Mouse (Mus musculus) heart, postnatal 0 days (tissue): ENCODE data around the gene Oas1f. TPM values are rescaled to one million over a fixed set of nuclear protein-coding genes. Genes with fewer than 3 reads are reported as not detected.
A peak's percentile ranks its signal among the peaks of the same experiment; 100 is the strongest.

ENCODE experiments used
- ATAC-seq: fragments of 200-750 bp; cut with Nextera tagmentation; 2 replicates; pipeline ENCODE4 v1.8.0; 2017; ENCODE audit warnings: low read depth, moderate number of reproducible peaks, moderate library complexity; ENCODE audit not compliant: insufficient read depth
- DNase-seq: peaks from one replicate; pipeline ENCODE4 v3.0.0-alpha.2; 2016; ENCODE audit warnings: low spot score
- H3K27ac ChIP-seq: fragments of 300-500 bp; sonication (generic); 2 replicates; pipeline ENCODE4 v1.5.1; 2014; ENCODE audit warnings: low read depth, mild to moderate bottlenecking
- H3K27me3 ChIP-seq: fragments of 300-500 bp; sonication (generic); 2 replicates; pipeline ENCODE4 v1.6.1; 2014; ENCODE audit warnings: low read length, mixed read lengths; ENCODE audit not compliant: control insufficient read depth, insufficient read depth
- H3K36me3 ChIP-seq: fragments of 300-500 bp; sonication (generic); replicated peaks from 2 replicates; pipeline ENCODE4 v1.6.1; 2014; ENCODE audit warnings: low read length, mixed read lengths; ENCODE audit not compliant: control insufficient read depth, insufficient read depth
- H3K4me1 ChIP-seq: fragments of 300-500 bp; sonication (generic); 2 replicates; pipeline ENCODE4 v1.6.1; 2014; ENCODE audit warnings: antibody characterized with exemption; ENCODE audit not compliant: control insufficient read depth, insufficient read depth
- H3K4me2 ChIP-seq: fragments of 300-500 bp; sonication (generic); 2 replicates; pipeline ENCODE4 v1.6.1; 2014; ENCODE audit warnings: low read depth, mild to moderate bottlenecking, low read length, moderate library complexity
- H3K4me3 ChIP-seq: fragments of 300-500 bp; sonication (generic); 2 replicates; pipeline ENCODE4 v1.5.1; 2014; ENCODE audit warnings: low read depth, low read length
- H3K9ac ChIP-seq: fragments of 300-500 bp; sonication (generic); replicated peaks from 2 replicates; pipeline ENCODE4 v1.6.1; 2014; ENCODE audit warnings: low read depth, low read length, mixed read lengths
- H3K9me3 ChIP-seq: fragments of 300-500 bp; sonication (generic); replicated peaks from 2 replicates; pipeline ENCODE4 v1.6.1; 2016; ENCODE audit warnings: low read length; ENCODE audit not compliant: control insufficient read depth
- CTCF ChIP-seq: IDR thresholded peaks from 2 replicates; pipeline ENCODE4 v1.5.1; 2016; ENCODE audit warnings: antibody characterized with exemption, control low read depth, low read depth
- EP300 ChIP-seq: IDR thresholded peaks from 2 replicates; pipeline ENCODE4 v1.6.1; 2016; ENCODE audit warnings: antibody characterized with exemption, low read depth
- WGBS: fragments of 180-500 bp; shearing (Covaris S2); extraction: QIAGEN DNeasy Blood & Tissue Kit; methylation state at CpG from one replicate; pipeline ENCODE4 v1.1.7; 2014; 5-methylcytosine and 5-hydroxymethylcytosine counted together
- polyA plus RNA-seq: library from polyadenylated mRNA; unstranded; fragments of >200 nt; fragmentation: Nextera tagmentation; extraction: Ambion mirVana; gene quantifications from 2 replicates; pipeline ENCODE4 v1.2.1, GENCODE M21; 2015
- total RNA-seq: library from RNA; depleted of rRNA; stranded (reverse); fragments of >200 nt; gene quantifications from 2 replicates; pipeline ENCODE4 v1.2.3, GENCODE M21; 2014; ENCODE audit warnings: low replicate concordance

Oas1f gene
- total and polyA plus RNA-seq, 2 experiments from 2014 or later: not detected

DNA sequence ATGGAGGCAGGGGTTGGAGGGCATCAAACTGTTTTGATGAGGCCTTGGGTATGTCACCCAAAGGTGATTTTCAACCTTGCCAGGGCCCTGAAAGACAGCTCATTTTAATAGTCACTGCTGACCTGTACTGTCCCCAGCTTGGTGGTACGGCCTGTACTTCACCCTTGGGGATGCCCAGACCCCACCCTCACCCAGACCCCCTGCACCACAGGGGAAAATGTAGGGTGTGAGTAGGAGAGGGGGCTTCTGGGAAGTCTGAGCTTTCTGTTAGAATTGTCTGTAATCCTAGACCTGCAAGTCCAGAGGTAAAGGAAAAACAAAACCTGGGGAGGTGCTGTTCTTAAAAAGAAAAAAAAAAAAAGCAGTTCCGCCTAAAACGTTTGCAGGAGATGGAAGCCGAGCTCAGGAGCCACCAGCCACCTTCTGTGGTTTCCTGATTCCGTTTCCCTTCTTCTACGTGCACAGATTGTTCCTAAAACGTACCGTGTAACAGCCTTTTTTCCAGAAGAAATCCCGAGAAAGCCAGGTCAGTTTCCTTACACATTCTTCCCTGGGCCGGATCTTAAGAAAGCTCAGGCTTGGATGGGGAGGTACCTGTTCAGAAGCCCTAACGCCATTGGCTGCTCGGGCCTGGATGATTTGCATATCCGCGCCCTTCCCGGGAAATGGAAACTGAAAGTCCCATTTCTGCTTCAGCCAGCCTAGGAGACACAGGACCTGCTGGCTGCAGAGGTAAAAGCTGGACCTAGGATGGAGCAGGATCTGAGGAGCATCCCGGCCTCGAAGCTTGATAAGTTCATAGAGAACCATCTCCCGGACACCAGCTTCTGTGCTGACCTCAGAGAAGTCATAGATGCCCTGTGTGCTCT is 35.0 kb upstream of the Oas1f start, which contains the start of gene Oas1c:
TSS of gene Oas1c (minus strand) at position 564 of the 869 bp plus-strand sequence.
- Histone ChIP-seq H3K4me1 (no peaks in the 10 kb centered on the region), H3K4me3 (peak within 1 kb of the TSS; percentile 66), H3K27ac (peak within 1 kb of the TSS; percentile 26; the same call in 1 of the 2 replicates), H3K9ac (peak within 1 kb of the TSS; percentile 65), H3K27me3 (no peaks in the 10 kb centered on the region), H3K36me3 (no peaks in the 10 kb centered on the region; the same call in 1 of the 2 replicates), H3K4me2 (peak within 1 kb of the TSS; percentile 63), H3K9me3 (no peaks in the 10 kb centered on the region)
- DNase-seq (peak; percentile 82), ATAC-seq (peak; percentile 92)
- 5% methylated on average over 18 of the region's 18 CpGs for WGBS
- no peak for TF ChIP-seq EP300
- no peak for TF ChIP-seq CTCF

DNA sequence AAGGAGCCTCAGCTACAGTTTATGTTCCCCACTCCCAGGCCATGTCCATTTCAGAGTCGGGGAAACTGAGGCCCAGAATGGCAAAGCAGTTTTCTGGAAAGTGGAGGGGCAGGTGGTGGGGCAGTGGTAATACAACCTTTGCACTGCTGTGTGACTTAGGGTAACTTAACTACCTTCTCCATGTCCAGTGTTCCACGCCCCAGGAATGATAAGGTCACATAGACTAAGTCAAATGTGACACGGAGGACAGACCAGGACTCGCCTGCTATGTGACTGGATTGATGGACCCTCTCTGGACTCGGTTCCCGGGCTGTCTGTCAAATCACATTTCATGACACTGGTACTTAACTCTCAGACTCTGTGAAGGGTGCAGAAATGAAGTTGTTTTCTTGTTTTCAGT is 34.1 kb upstream of the Oas1f start:
- Histone ChIP-seq H3K4me1 (no peaks in the 10 kb centered on the region), H3K4me3 (peak overlapping the region; percentile 66), H3K4me2 (peak overlapping the region; percentile 63), H3K27ac (no peak overlapping the region), H3K36me3 (no peaks in the 10 kb centered on the region; the same call in 1 of the 2 replicates), H3K27me3 (no peaks in the 10 kb centered on the region), H3K9ac (peak overlapping the region; percentile 65), H3K9me3 (no peaks in the 10 kb centered on the region)
- 70% methylated on average over 6 of the region's 6 CpGs for WGBS
- DNase-seq: no peak
- ATAC-seq: no peak
- TF ChIP-seq EP300 (no peak), CTCF (no peak)

DNA sequence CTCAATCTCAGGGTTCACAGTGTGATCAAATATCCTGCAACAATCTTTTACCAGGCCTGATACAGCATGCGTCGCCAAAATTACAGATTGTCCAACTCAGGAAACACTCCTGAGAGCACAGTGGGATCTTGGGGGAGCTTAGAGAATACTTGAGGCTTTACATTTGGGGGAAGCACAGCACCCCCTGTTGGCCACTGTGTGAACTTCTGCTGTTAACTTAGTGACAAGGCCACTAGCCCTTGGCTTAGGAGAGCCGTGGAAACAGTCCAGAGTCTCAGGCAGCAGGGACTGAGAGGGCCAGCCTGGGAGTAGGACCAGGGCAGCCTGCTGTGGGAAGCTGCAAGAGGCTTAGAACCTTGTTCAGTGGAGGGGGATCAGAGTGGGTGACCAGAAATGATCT is 31.2 kb upstream of the Oas1f start:
- no peak overlapping the region for H3K4me2 ChIP-seq
- H3K9me3 ChIP-seq: peaks cover 12% of the 10 kb centered on the region; the same call in 1 of the 2 replicates
- H3K4me1 ChIP-seq: no peaks in the 10 kb centered on the region
- H3K27me3 ChIP-seq: no peaks in the 10 kb centered on the region
- ATAC-seq (no peak), DNase-seq (no peak)
- WGBS: 52% methylated on average over 3 of the region's 3 CpGs
- no peak overlapping the region for H3K9ac ChIP-seq
- TF ChIP-seq EP300: no peak
- TF ChIP-seq CTCF: peak; percentile 32
- H3K4me3 ChIP-seq: no peak overlapping the region
- peaks cover 5% of the 10 kb centered on the region for H3K36me3 ChIP-seq
- no peak overlapping the region for H3K27ac ChIP-seq

DNA sequence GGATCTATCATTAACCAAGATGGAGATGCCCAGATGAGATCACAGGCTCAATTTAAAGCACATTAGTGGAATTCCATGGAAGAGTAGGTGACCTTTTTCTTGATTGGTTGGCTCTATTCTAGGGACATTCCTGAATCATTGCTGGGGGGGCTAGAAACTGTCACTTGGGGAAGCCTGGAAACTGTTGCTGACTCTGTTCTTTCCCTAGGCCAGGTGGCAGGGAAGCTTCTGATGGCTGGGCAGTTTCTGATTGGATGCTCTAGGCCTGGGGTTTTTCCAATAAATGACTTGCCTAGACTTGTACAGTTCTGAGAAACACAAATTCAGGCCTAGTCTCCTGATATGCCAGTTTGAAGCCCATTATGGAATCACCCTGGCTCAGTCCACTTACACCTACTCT is 28.2 kb upstream of the Oas1f start:
- H3K4me1 ChIP-seq: no peaks in the 10 kb centered on the region
- peaks cover 5% of the 10 kb centered on the region for H3K36me3 ChIP-seq
- no peak overlapping the region for H3K4me3 ChIP-seq
- H3K27me3 ChIP-seq: no peaks in the 10 kb centered on the region
- no peak overlapping the region for H3K27ac ChIP-seq
- H3K9me3 ChIP-seq: peaks cover 12% of the 10 kb centered on the region; the same call in 1 of the 2 replicates
- ATAC-seq (no peak), DNase-seq (no peak)
- no peak overlapping the region for H3K4me2 ChIP-seq
- TF ChIP-seq CTCF (no peak), EP300 (no peak)
- no peak overlapping the region for H3K9ac ChIP-seq

DNA sequence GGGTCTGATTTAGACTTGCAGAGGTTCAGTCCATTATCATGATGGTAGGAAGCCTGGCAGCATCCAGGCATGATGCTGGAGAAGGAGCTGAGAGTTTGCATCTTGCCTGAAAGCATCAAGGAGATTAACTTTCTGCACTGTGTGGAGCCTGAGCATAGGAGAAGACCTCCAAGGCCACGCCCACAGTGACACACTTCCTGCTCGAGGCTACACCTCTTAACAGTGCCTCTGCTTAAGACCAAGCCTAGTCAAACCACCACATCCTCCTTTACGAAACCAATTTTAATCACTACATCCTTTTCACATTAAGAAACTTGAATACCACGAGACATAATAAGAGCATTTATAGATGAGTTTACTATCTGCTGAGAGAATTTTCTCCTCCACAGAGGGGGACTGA is 16.1 kb upstream of the Oas1f start:
- Histone ChIP-seq H3K36me3 (no peaks in the 10 kb centered on the region), H3K9me3 (no peaks in the 10 kb centered on the region), H3K27me3 (peaks cover 8% of the 10 kb centered on the region; the same call in 1 of the 2 replicates), H3K4me1 (no peaks in the 10 kb centered on the region), H3K4me2 (no peak overlapping the region), H3K4me3 (no peak overlapping the region), H3K27ac (no peak overlapping the region), H3K9ac (no peak overlapping the region)
- ATAC-seq (no peak), DNase-seq (no peak)
- 72% methylated on average over 4 of the region's 4 CpGs for WGBS
- no peak for TF ChIP-seq EP300
- TF ChIP-seq CTCF: no peak
